Mouse (Mus musculus) hindbrain, postnatal 0 days (tissue): ENCODE data around the gene Pdxp. TPM values are rescaled to one million over a fixed set of nuclear protein-coding genes. Genes with fewer than 3 reads are reported as not detected.

Source experiments
- ATAC-seq: fragments of 200-750 bp; cut with Nextera tagmentation; 2 replicates; pipeline ENCODE4 v1.8.0; 2017; ENCODE audit warnings: mild to moderate bottlenecking, moderate TSS enrichment, moderate library complexity
- DNase-seq: peaks from one replicate; pipeline ENCODE4 v3.0.0-alpha.2; 2015; ENCODE audit warnings: low spot score
- H3K27ac ChIP-seq: fragments of 300-500 bp; sonication (generic); 2 replicates; pipeline ENCODE4 v1.5.1; 2014; ENCODE audit warnings: mild to moderate bottlenecking
- H3K27me3 ChIP-seq: fragments of 300-500 bp; sonication (generic); 2 replicates; pipeline ENCODE4 v1.6.1; 2014; ENCODE audit warnings: low read length, mixed read lengths; ENCODE audit not compliant: insufficient read depth
- H3K36me3 ChIP-seq: fragments of 300-500 bp; sonication (generic); 2 replicates; pipeline ENCODE4 v1.6.1; 2014; ENCODE audit warnings: low read length, mixed read lengths; ENCODE audit not compliant: insufficient read depth
- H3K4me1 ChIP-seq: fragments of 300-500 bp; sonication (generic); 2 replicates; pipeline ENCODE4 v1.6.1; 2014; ENCODE audit warnings: antibody characterized with exemption, low read length, mixed read lengths; ENCODE audit not compliant: insufficient read depth
- H3K4me2 ChIP-seq: fragments of 300-500 bp; sonication (generic); 2 replicates; pipeline ENCODE4 v1.6.1; 2014; ENCODE audit warnings: low read depth, mild to moderate bottlenecking, low read length, moderate library complexity, mixed read lengths
- H3K4me3 ChIP-seq: fragments of 300-500 bp; sonication (generic); 2 replicates; pipeline ENCODE4 v1.5.1; 2014; ENCODE audit warnings: low read length
- H3K9ac ChIP-seq: fragments of 300-500 bp; sonication (generic); replicated peaks from 2 replicates; pipeline ENCODE4 v1.6.1; 2014; ENCODE audit warnings: mild to moderate bottlenecking, low read length, moderate library complexity, mixed read lengths
- H3K9me3 ChIP-seq: fragments of 300-500 bp; sonication (generic); 2 replicates; pipeline ENCODE4 v1.6.1; 2016; ENCODE audit warnings: low read length, mixed read lengths
- CTCF ChIP-seq: IDR thresholded peaks from 2 replicates; pipeline ENCODE4 v1.5.1; 2016; ENCODE audit warnings: antibody characterized with exemption, control low read depth, low read depth
- WGBS: fragments of 180-500 bp; shearing (Covaris S2); extraction: QIAGEN DNeasy Blood & Tissue Kit; methylation state at CpG from one replicate; pipeline ENCODE4 v1.1.7; 2014; 5-methylcytosine and 5-hydroxymethylcytosine counted together
- polyA plus RNA-seq: library from polyadenylated mRNA; unstranded; fragments of >200 nt; fragmentation: Nextera tagmentation; extraction: Ambion mirVana; gene quantifications from 2 replicates; pipeline ENCODE4 v1.2.1, GENCODE M21; 2015
- total RNA-seq: library from RNA; depleted of rRNA; stranded (reverse); fragments of >200 nt; gene quantifications from 2 replicates; pipeline ENCODE4 v1.2.3, GENCODE M21; 2014

Pdxp gene
- total and polyA plus RNA-seq, 2 experiments from 2014 or later: 141 to 300 TPM

- no peak for TF ChIP-seq CTCF
- WGBS: 85% methylated on average over 7 of the region's 7 CpGs
Observed at GRCm38 (mm10) chr15:78930801-78931426, 17.2 kb downstream of the Pdxp start.

GRCm38 (mm10) chr15:78931577-78931976, 17.9 kb downstream of the Pdxp start:
- TF ChIP-seq CTCF: peak; percentile 64
- Histone ChIP-seq H3K4me2 (no peak overlapping the region), H3K27me3 (no peaks in the 10 kb centered on the region), H3K4me1 (peaks cover 5% of the 10 kb centered on the region; the same call in 1 of the 2 replicates), H3K9me3 (no peaks in the 10 kb centered on the region), H3K4me3 (no peak overlapping the region), H3K9ac (no peak overlapping the region), H3K36me3 (no peaks in the 10 kb centered on the region), H3K27ac (no peak overlapping the region)
- WGBS: 31% methylated on average over 3 of the region's 3 CpGs
- DNase-seq (no peak), ATAC-seq (no peak)

More at GRCm38 (mm10) chr15:78930801-78931426, 17.2 kb downstream of the Pdxp start:
- Histone ChIP-seq H3K4me1 (peaks cover 11% of the 10 kb centered on the region; the same call in 1 of the 2 replicates), H3K9me3 (no peaks in the 10 kb centered on the region), H3K9ac (no peak overlapping the region), H3K4me3 (no peak overlapping the region), H3K27ac (no peak overlapping the region), H3K36me3 (no peaks in the 10 kb centered on the region), H3K27me3 (no peaks in the 10 kb centered on the region), H3K4me2 (no peak overlapping the region)
- no peak for ATAC-seq
- no peak for DNase-seq

GRCm38 (mm10) chr15:78934784-78935320, 21.1 kb downstream of the Pdxp start, which contains the start of gene Nol12:
Gene Nol12 (plus strand): TSS chr15:78934933.
- no peaks in the 10 kb centered on the region for H3K9me3 ChIP-seq
- H3K4me2 ChIP-seq: peak within 1 kb of the TSS; percentile 84
- peaks cover 25% of the 10 kb centered on the region for H3K36me3 ChIP-seq
- H3K4me3 ChIP-seq: peak within 1 kb of the TSS; percentile 78
- no peak; the same call in 1 of the 2 replicates for TF ChIP-seq CTCF
- H3K9ac ChIP-seq: peak within 1 kb of the TSS; percentile 58
- ATAC-seq (peak; percentile 91), DNase-seq (peak; percentile 96)
- H3K4me1 ChIP-seq: peaks cover 5% of the 10 kb centered on the region; the same call in 1 of the 2 replicates
- no peaks in the 10 kb centered on the region for H3K27me3 ChIP-seq
- peak within 1 kb of the TSS; percentile 75 for H3K27ac ChIP-seq
- under 1% methylated on average over 42 of the region's 42 CpGs for WGBS

GRCm38 (mm10) chr15:78936403-78936802, 22.7 kb downstream of the Pdxp start:
- WGBS: 92% methylated on average over 12 of the region's 12 CpGs
- H3K36me3 ChIP-seq: peaks cover 41% of the 10 kb centered on the region

GRCm38 (mm10) chr15:78937311-78937710, 23.6 kb downstream of the Pdxp start:
- no peak overlapping the region for H3K9ac ChIP-seq
- peaks cover 5% of the 10 kb centered on the region; the same call in 1 of the 2 replicates for H3K4me1 ChIP-seq
- DNase-seq: no peak
- no peak overlapping the region for H3K4me3 ChIP-seq
- H3K4me2 ChIP-seq: no peak overlapping the region
- peaks cover 41% of the 10 kb centered on the region for H3K36me3 ChIP-seq
- 77% methylated on average over 10 of the region's 10 CpGs for whole genome bisulfite sequencing
- no peaks in the 10 kb centered on the region for H3K27me3 ChIP-seq
- TF ChIP-seq CTCF: no peak
- H3K27ac ChIP-seq: no peak overlapping the region
- ATAC-seq: no peak
- no peaks in the 10 kb centered on the region for H3K9me3 ChIP-seq

More at GRCm38 (mm10) chr15:78936403-78936802, 22.7 kb downstream of the Pdxp start:
- Histone ChIP-seq H3K4me1 (peaks cover 5% of the 10 kb centered on the region; the same call in 1 of the 2 replicates), H3K4me2 (0 out of 2 replicates have a peak overlapping the region, but pooled peaks have one; percentile 84), H3K27me3 (no peaks in the 10 kb centered on the region), H3K9ac (no peak overlapping the region), H3K27ac (no peak overlapping the region), H3K4me3 (no peak overlapping the region), H3K9me3 (no peaks in the 10 kb centered on the region)
- TF ChIP-seq CTCF: no peak
- ATAC-seq: no peak
- no peak for DNase-seq

GRCm38 (mm10) chr15:78937963-78938362, 24.2 kb downstream of the Pdxp start:
- no peak overlapping the region for H3K9ac ChIP-seq

More at GRCm38 (mm10) chr15:78937963-78938362, 24.2 kb downstream of the Pdxp start:
- Histone ChIP-seq H3K4me2 (no peak overlapping the region), H3K4me1 (peaks cover 5% of the 10 kb centered on the region; the same call in 1 of the 2 replicates), H3K27me3 (no peaks in the 10 kb centered on the region), H3K36me3 (peaks cover 41% of the 10 kb centered on the region), H3K9me3 (no peaks in the 10 kb centered on the region), H3K4me3 (no peak overlapping the region), H3K27ac (no peak overlapping the region)
- TF ChIP-seq CTCF: no peak
- WGBS: 49% methylated on average over 2 of the region's 2 CpGs
- DNase-seq (peak; percentile 43), ATAC-seq (no peak)
